Mouse (Mus musculus): Measurements from ENCODE around the gene Gpr139. TPM values are rescaled to one million over a fixed set of nuclear protein-coding genes. Genes with fewer than 3 reads are reported as not detected.

Gene Gpr139
- polyA plus RNA-seq (2015; fragmentation: Nextera tagmentation; extraction: Ambion mirVana) = not detected in 2 replicates

- Histone ChIP-seq H3K4me2 (peak within 1 kb of the TSS; percentile 46), H3K27me3 (peaks cover 50% of the 10 kb centered on the region), H3K27ac (no peak within 1 kb of the TSS), H3K4me1 (replicated peaks) (no peaks in the 10 kb centered on the region), H3K9ac (no peak within 1 kb of the TSS), H3K36me3 (no peaks in the 10 kb centered on the region), H3K4me3 (replicated peaks) (peak within 1 kb of the TSS; percentile 16; the same call in 1 of the 2 replicates), H3K9me3 (replicated peaks) (no peaks in the 10 kb centered on the region)
- WGBS (ENCODE audit: insufficient replicate concordance) = 2% methylated on average over 46 of the region's 47 CpGs
- 0 out of 2 replicates have a peak, but pooled peaks have one; percentile 26 for ATAC-seq (ENCODE audit: low read depth)
- DNase-seq = no peak
These were observed at the start of gene Gpr139 for GRCm38 (mm10) chr7:119184341-119185143. Gene Gpr139 (minus strand): TSS chr7:119184603.

GRCm38 (mm10) chr7:119230971-119231370 lies 46.6 kb upstream of the Gpr139 start:
- Histone ChIP-seq H3K27me3 (no peaks in the 10 kb centered on the region), H3K27ac (no peak overlapping the region), H3K9me3 (replicated peaks) (no peaks in the 10 kb centered on the region), H3K36me3 (no peaks in the 10 kb centered on the region), H3K4me2 (no peak overlapping the region), H3K4me1 (replicated peaks) (no peaks in the 10 kb centered on the region), H3K4me3 (replicated peaks) (no peak overlapping the region), H3K9ac (no peak overlapping the region)
- 39% methylated on average over 3 of the region's 3 CpGs for WGBS (ENCODE audit: insufficient replicate concordance)
- DNase-seq = no peak
- ATAC-seq (ENCODE audit: low read depth) = no peak

- H3K4me2 ChIP-seq = no peak overlapping the region
- no peaks in the 10 kb centered on the region for H3K27me3 ChIP-seq
- no peaks in the 10 kb centered on the region for H3K4me1 ChIP-seq (replicated peaks)
- no peaks in the 10 kb centered on the region for H3K9me3 ChIP-seq (replicated peaks)
- WGBS (ENCODE audit: insufficient replicate concordance) = 47% methylated on average over 4 of the region's 4 CpGs
- no peaks in the 10 kb centered on the region for H3K36me3 ChIP-seq
- H3K9ac ChIP-seq = no peak overlapping the region
- DNase-seq (no peak), ATAC-seq (ENCODE audit: low read depth) (no peak)
- H3K27ac ChIP-seq = no peak overlapping the region
- H3K4me3 ChIP-seq (replicated peaks) = no peak overlapping the region
These were observed 38.3 kb upstream of the Gpr139 start for GRCm38 (mm10) chr7:119222706-119223105.

DNA sequence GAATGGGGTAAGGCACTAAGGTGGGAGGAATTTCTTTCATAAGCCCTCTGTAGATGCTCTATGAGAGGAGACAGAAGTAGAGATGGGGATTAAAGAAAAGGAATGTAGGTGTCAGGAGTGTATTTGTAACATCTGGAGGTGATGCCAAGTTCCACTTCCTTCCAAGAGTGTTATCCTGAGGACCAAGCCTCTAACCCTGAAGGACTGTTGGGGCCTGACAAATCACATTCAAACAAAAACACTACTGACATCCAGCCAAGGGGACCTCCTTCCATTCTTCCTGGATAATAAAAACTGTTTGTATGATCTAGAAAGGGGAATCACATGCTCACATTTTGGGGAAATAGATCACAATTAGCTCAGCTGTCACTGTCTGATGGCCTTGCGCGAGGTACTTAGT lies 34.7 kb upstream of the Gpr139 start:
- H3K9ac ChIP-seq = no peak overlapping the region
- H3K9me3 ChIP-seq (replicated peaks) = no peaks in the 10 kb centered on the region
- H3K36me3 ChIP-seq = no peaks in the 10 kb centered on the region
- WGBS (ENCODE audit: insufficient replicate concordance) = 67% methylated on average over 2 of the region's 2 CpGs
- H3K4me1 ChIP-seq (replicated peaks) = no peaks in the 10 kb centered on the region
- no peak overlapping the region for H3K27ac ChIP-seq
- no peak for DNase-seq
- H3K4me3 ChIP-seq (replicated peaks) = no peak overlapping the region
- no peak for ATAC-seq (ENCODE audit: low read depth)
- H3K27me3 ChIP-seq = no peaks in the 10 kb centered on the region
- H3K4me2 ChIP-seq = no peak overlapping the region

DNA sequence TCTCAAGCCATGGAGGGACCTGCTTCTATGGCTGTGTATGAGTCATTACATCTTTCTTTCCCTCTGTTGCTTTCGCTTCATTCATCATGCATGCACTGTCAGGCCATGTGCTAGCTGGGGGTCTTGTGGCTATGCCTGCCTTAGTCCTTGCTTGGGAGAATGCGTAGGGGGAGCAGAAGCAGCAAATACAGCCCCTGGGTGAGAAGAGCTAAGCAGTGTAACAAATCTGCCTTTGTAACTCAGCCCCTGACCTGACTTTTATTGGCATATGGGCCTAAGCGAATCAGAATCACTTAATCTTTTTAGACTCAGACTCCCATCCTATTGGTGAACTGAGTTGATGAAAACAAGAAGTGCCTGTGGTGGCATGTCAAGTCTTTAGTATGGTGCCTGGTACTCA lies 22.8 kb upstream of the Gpr139 start:
- no peak overlapping the region for H3K27ac ChIP-seq
- H3K36me3 ChIP-seq = no peaks in the 10 kb centered on the region
- ATAC-seq (ENCODE audit: low read depth) = no peak
- no peak for DNase-seq
- no peaks in the 10 kb centered on the region for H3K9me3 ChIP-seq (replicated peaks)
- H3K9ac ChIP-seq = no peak overlapping the region
- no peak overlapping the region for H3K4me2 ChIP-seq
- no peak overlapping the region for H3K4me3 ChIP-seq (replicated peaks)
- 54% methylated on average over 3 of the region's 3 CpGs for WGBS (ENCODE audit: insufficient replicate concordance)
- no peaks in the 10 kb centered on the region for H3K27me3 ChIP-seq
- no peaks in the 10 kb centered on the region for H3K4me1 ChIP-seq (replicated peaks)

GRCm38 (mm10) chr7:119186374-119186773 lies 2.0 kb upstream of the Gpr139 start:
- H3K4me2 ChIP-seq = no peak overlapping the region
- no peaks in the 10 kb centered on the region for H3K9me3 ChIP-seq (replicated peaks)
- WGBS (ENCODE audit: insufficient replicate concordance) = 7% methylated on average over 11 of the region's 11 CpGs
- no peak overlapping the region for H3K9ac ChIP-seq
- DNase-seq = no peak
- ATAC-seq (ENCODE audit: low read depth) = no peak
- H3K4me3 ChIP-seq (replicated peaks) = no peak overlapping the region
- no peaks in the 10 kb centered on the region for H3K4me1 ChIP-seq (replicated peaks)
- no peaks in the 10 kb centered on the region for H3K36me3 ChIP-seq
- H3K27ac ChIP-seq = no peak overlapping the region
- H3K27me3 ChIP-seq = peaks cover 50% of the 10 kb centered on the region

GRCm38 (mm10) chr7:119185181-119185940 lies 958 bp upstream of the Gpr139 start:
- Histone ChIP-seq H3K4me3 (replicated peaks) (no peak overlapping the region), H3K9me3 (replicated peaks) (no peaks in the 10 kb centered on the region), H3K4me1 (replicated peaks) (no peaks in the 10 kb centered on the region), H3K4me2 (no peak overlapping the region), H3K27me3 (peaks cover 50% of the 10 kb centered on the region), H3K36me3 (no peaks in the 10 kb centered on the region), H3K27ac (no peak overlapping the region), H3K9ac (no peak overlapping the region)
- WGBS (ENCODE audit: insufficient replicate concordance) = 7% methylated on average over 23 of the region's 23 CpGs
- DNase-seq (no peak), ATAC-seq (ENCODE audit: low read depth) (no peak)

DNA sequence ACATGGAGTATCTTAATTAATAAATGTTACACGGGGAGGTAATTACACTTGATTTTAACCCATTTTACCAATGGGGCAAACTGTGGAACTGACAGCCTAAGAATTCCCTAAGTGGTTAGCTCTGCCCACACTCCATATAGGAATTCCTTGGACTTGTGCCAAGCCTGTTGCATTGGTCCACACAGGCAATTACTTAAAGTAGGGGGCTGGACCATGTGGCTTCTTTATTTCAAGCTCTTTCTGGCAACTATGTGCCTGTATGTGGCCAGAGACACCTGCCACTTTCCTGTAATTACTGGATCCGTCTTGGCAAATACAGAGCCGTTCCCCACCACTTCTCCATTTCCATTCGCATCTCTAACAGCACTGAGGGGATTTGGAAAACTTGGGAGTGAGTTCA lies 3.4 kb downstream of the Gpr139 start:
- 49% methylated on average over 4 of the region's 4 CpGs for WGBS (ENCODE audit: insufficient replicate concordance)
- Histone ChIP-seq H3K4me2 (no peak overlapping the region), H3K9me3 (replicated peaks) (no peaks in the 10 kb centered on the region), H3K36me3 (no peaks in the 10 kb centered on the region), H3K9ac (no peak overlapping the region), H3K27me3 (peaks cover 41% of the 10 kb centered on the region), H3K4me3 (replicated peaks) (no peak overlapping the region), H3K27ac (no peak overlapping the region), H3K4me1 (replicated peaks) (no peaks in the 10 kb centered on the region)
- ATAC-seq (ENCODE audit: low read depth) (no peak), DNase-seq (no peak)

- no peaks in the 10 kb centered on the region for H3K9me3 ChIP-seq (replicated peaks)
- H3K36me3 ChIP-seq = no peaks in the 10 kb centered on the region
- no peak overlapping the region for H3K4me3 ChIP-seq (replicated peaks)
- no peak overlapping the region for H3K27ac ChIP-seq
- no peak overlapping the region for H3K4me2 ChIP-seq
- H3K4me1 ChIP-seq (replicated peaks) = no peaks in the 10 kb centered on the region
- H3K27me3 ChIP-seq = no peaks in the 10 kb centered on the region
- no peak overlapping the region for H3K9ac ChIP-seq
- WGBS (ENCODE audit: insufficient replicate concordance) = 73% methylated on average over 3 of the region's 3 CpGs
- ATAC-seq (ENCODE audit: low read depth) = no peak
- no peak for DNase-seq
These were observed 24.4 kb downstream of the Gpr139 start for GRCm38 (mm10) chr7:119160015-119160414.

GRCm38 (mm10) chr7:119111771-119112170 lies 72.6 kb downstream of the Gpr139 start:
- ATAC-seq (ENCODE audit: low read depth) (no peak), DNase-seq (no peak)
- no peak overlapping the region for H3K9ac ChIP-seq
- 62% methylated on average over 8 of the region's 8 CpGs for WGBS (ENCODE audit: insufficient replicate concordance)
- H3K4me3 ChIP-seq (replicated peaks) = no peak overlapping the region
- no peak overlapping the region for H3K27ac ChIP-seq
- H3K4me1 ChIP-seq (replicated peaks) = no peaks in the 10 kb centered on the region
- H3K36me3 ChIP-seq = no peaks in the 10 kb centered on the region
- H3K27me3 ChIP-seq = no peaks in the 10 kb centered on the region
- H3K4me2 ChIP-seq = no peak overlapping the region
- 0 out of 2 replicates have a peak, but pooled peaks cover 2% of the 10 kb centered on the region for H3K9me3 ChIP-seq (replicated peaks)

DNA sequence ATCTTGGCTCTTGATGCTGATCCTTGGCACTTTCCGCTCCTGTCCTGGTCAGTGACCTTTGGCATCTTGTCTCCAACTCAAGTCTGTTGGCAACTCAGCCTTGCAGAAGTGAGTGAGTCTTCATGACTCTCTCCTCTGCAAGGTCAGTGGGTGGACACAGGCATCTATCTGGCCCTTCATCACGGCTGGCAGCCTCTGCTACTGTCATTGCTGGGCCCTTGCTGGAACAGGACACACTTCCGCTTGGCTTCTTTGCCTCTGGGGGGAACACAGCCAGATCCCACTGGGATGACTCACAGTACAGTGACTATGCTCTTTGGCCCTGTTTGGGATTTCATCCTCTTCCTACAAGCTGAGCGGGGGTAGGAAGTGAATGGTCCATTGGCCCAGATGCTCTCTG lies 78.5 kb downstream of the Gpr139 start:
- DNase-seq (no peak), ATAC-seq (ENCODE audit: low read depth) (no peak)
- WGBS (ENCODE audit: insufficient replicate concordance) = 60% methylated on average over 4 of the region's 4 CpGs
- Histone ChIP-seq H3K4me3 (replicated peaks) (no peak overlapping the region), H3K27ac (no peak overlapping the region), H3K4me1 (replicated peaks) (no peaks in the 10 kb centered on the region), H3K27me3 (no peaks in the 10 kb centered on the region), H3K4me2 (no peak overlapping the region), H3K9ac (no peak overlapping the region), H3K36me3 (no peaks in the 10 kb centered on the region), H3K9me3 (replicated peaks) (0 out of 2 replicates have a peak, but pooled peaks cover 5% of the 10 kb centered on the region)
